Mouse (Mus musculus) thymus, adult 2 months (tissue): Measurements from ENCODE around the gene Pltp. TPM values are rescaled to one million over a fixed set of nuclear protein-coding genes. Genes with fewer than 3 reads are reported as not detected.

Experiments
- DNase-seq: peaks from one replicate; pipeline ENCODE4 v3.0.0; 2021
- H3K27ac ChIP-seq: fragments of 200-500 bp; 2 replicates; pipeline ENCODE4 v1.5.1; 2012; ENCODE audit warnings: low read length, control low read depth; ENCODE audit not compliant: control insufficient read depth, insufficient read depth
- H3K27me3 ChIP-seq: fragments of 200-500 bp; 2 replicates; pipeline ENCODE4 v1.6.1; 2012; ENCODE audit warnings: mild to moderate bottlenecking, low read length, moderate library complexity, mixed read lengths; ENCODE audit not compliant: control insufficient read depth, insufficient read depth
- H3K36me3 ChIP-seq: fragments of 200-500 bp; 2 replicates; pipeline ENCODE4 v1.6.1; 2012; ENCODE audit warnings: mild to moderate bottlenecking, low read length, moderate library complexity; ENCODE audit not compliant: control insufficient read depth, insufficient read depth
- H3K4me1 ChIP-seq: fragments of 200-500 bp; replicated peaks from 2 replicates; pipeline ENCODE4 v1.6.1; 2012; ENCODE audit warnings: low read length; ENCODE audit not compliant: control insufficient read depth, insufficient read depth
- H3K4me3 ChIP-seq: fragments of 200-500 bp; 2 replicates; pipeline ENCODE4 v1.5.1; 2012; ENCODE audit warnings: mild to moderate bottlenecking, low read length, control low read depth, moderate library complexity; ENCODE audit not compliant: control insufficient read depth, insufficient read depth
- CTCF ChIP-seq: fragments of 200-500 bp; IDR thresholded peaks from 2 replicates; pipeline ENCODE4 v1.5.1; 2012; ENCODE audit warnings: mild to moderate bottlenecking, control low read depth, low read length, moderate library complexity, borderline replicate concordance; ENCODE audit not compliant: control insufficient read depth, poor library complexity, insufficient read depth; ENCODE audit errors: extremely low read depth
- POLR2A ChIP-seq: fragments of 200-500 bp; IDR thresholded peaks from 2 replicates; pipeline ENCODE4 v1.6.1; 2012; ENCODE audit warnings: mild to moderate bottlenecking, low read length, control low read depth, moderate library complexity; ENCODE audit not compliant: control insufficient read depth, poor library complexity, insufficient read depth; ENCODE audit errors: extremely low read depth
- WGBS: fragments of 180-500 bp; shearing (Covaris S2); methylation state at CpG from one replicate; pipeline ENCODE4 v1.1.7; 2018; 5-methylcytosine and 5-hydroxymethylcytosine counted together
- polyA plus RNA-seq: library from polyadenylated mRNA; depleted of rRNA; stranded (reverse); fragments of >200 nt; gene quantifications from 2 replicates; pipeline ENCODE4 v1.2.3, GENCODE M21; 2012

Pltp gene
- polyA plus RNA-seq, 1 experiment, result 263 TPM

GRCm38 (mm10) chr2:164898008-164898407 lies 40.5 kb upstream of the Pltp start:
- H3K4me1 ChIP-seq, result peaks cover 28% of the 10 kb centered on the region
- peaks cover 76% of the 10 kb centered on the region for H3K36me3 ChIP-seq
- no peak overlapping the region for H3K27ac ChIP-seq
- TF ChIP-seq CTCF (no peak), POLR2A (no peak)
- 97% methylated on average over 7 of the region's 7 CpGs for WGBS
- peak; percentile 43 for DNase-seq
- H3K27me3 ChIP-seq, result no peaks in the 10 kb centered on the region
- H3K4me3 ChIP-seq, result no peak overlapping the region

- no peak overlapping the region for H3K4me3 ChIP-seq
- 97% methylated on average over 6 of the region's 6 CpGs for WGBS
- no peak for DNase-seq
- no peaks in the 10 kb centered on the region for H3K27me3 ChIP-seq
- TF ChIP-seq CTCF (no peak), POLR2A (no peak)
- H3K4me1 ChIP-seq, result peaks cover 16% of the 10 kb centered on the region
- no peak overlapping the region for H3K27ac ChIP-seq
- peaks cover 78% of the 10 kb centered on the region for H3K36me3 ChIP-seq
Measured at GRCm38 (mm10) chr2:164895885-164896284, 38.4 kb upstream of the Pltp start.

- H3K27ac ChIP-seq, result no peak overlapping the region
- H3K4me1 ChIP-seq, result peaks cover 6% of the 10 kb centered on the region
- DNase-seq, result no peak
- no peak for TF ChIP-seq CTCF
- TF ChIP-seq POLR2A, result no peak
- WGBS, result 100% methylated on average over 1 of the region's 1 CpGs
- no peaks in the 10 kb centered on the region for H3K27me3 ChIP-seq
- peaks cover 85% of the 10 kb centered on the region for H3K36me3 ChIP-seq
- H3K4me3 ChIP-seq, result no peak overlapping the region
Measured at GRCm38 (mm10) chr2:164894644-164895043, 37.1 kb upstream of the Pltp start.

- Histone ChIP-seq H3K27me3 (no peaks in the 10 kb centered on the region), H3K27ac (no peak overlapping the region), H3K36me3 (peaks cover 85% of the 10 kb centered on the region), H3K4me3 (no peak overlapping the region), H3K4me1 (peaks cover under 1% of the 10 kb centered on the region)
- 89% methylated on average over 5 of the region's 5 CpGs for WGBS
- no peak for DNase-seq
- no peak for TF ChIP-seq CTCF
- no peak for TF ChIP-seq POLR2A
Measured at GRCm38 (mm10) chr2:164894048-164894447, 36.5 kb upstream of the Pltp start.

GRCm38 (mm10) chr2:164892696-164893216 lies 35.2 kb upstream of the Pltp start:
- Histone ChIP-seq H3K36me3 (peaks cover 85% of the 10 kb centered on the region), H3K27me3 (no peaks in the 10 kb centered on the region), H3K4me1 (no peaks in the 10 kb centered on the region), H3K27ac (no peak overlapping the region), H3K4me3 (no peak overlapping the region)
- TF ChIP-seq CTCF (no peak), POLR2A (no peak)
- 95% methylated on average over 6 of the region's 6 CpGs for WGBS
- DNase-seq, result no peak

GRCm38 (mm10) chr2:164891908-164892695 lies 34.6 kb upstream of the Pltp start:
- Histone ChIP-seq H3K36me3 (peaks cover 85% of the 10 kb centered on the region), H3K27ac (no peak overlapping the region), H3K27me3 (no peaks in the 10 kb centered on the region), H3K4me1 (no peaks in the 10 kb centered on the region), H3K4me3 (no peak overlapping the region)
- no peak for DNase-seq
- no peak for TF ChIP-seq CTCF
- TF ChIP-seq POLR2A, result no peak
- 96% methylated on average over 15 of the region's 15 CpGs for WGBS
